Mouse (Mus musculus): ENCODE measurements around the gene Serpinb9b.

- TF ChIP-seq POLR2A (IDR thresholded peaks at IDR 0.05; ENCODE audit: insufficient read depth, low read depth, low read length) (no peak), CTCF (IDR thresholded peaks at IDR 0.05; ENCODE audit: insufficient read depth, low read depth, low read length) (no peak)
These were observed 46.8 kb downstream of the Serpinb9b start for GRCm38 (mm10) chr13:33074029-33074428.
